ENCODE assay signal across 11 mouse cellular contexts in the genomic region with DNA sequence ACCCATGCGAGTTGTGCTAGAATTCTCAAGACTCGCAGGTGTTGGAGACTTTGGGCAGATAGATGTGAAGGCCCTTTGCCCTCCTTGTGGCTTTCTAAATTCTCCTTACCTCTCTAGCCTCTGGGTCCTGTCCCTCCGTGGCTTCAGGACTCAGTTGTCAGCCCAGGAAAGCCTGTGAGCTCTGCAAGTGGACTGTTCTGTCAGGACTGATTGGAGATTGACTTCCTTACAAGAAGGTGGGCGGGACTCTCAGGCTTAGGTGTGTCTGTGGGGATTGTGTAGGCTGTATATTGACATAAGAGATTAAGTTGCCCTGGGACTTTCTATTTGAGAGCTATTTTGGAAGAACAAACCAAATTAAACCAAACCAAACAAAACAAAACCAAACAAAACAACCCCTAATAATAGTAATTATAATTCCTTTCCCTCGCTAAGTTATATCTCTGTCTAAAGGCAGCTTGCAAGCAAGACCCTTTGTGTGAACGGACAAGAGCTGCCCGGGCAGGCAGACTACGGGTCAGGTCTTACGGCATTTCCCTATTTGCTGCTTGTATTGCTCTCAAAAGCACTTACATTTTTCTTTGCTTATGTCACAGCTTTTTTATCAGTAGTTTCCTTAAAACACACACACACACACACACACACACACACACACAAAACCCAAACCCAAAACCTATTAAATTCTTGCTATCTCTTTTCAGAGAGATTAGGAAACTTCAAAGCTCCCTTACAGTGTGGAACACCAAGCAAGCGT. TPM values are rescaled to one million over a fixed set of nuclear protein-coding genes. Genes with fewer than 3 reads are reported as not detected.
DNase-seq lines count a peak whose midpoint lies in the region; ATAC-seq lines count a peak whose summit lies in the region.
"Had no signal": no experiment of that assay in that cellular context is flagged by ENCODE, and none has a peak within 500 bp of the region (broad histone marks: within the 10 kb centered on the region; RNA-seq: fewer than 3 reads in every experiment).

No protein-coding gene starts in this region.

- peaks cover 22% of the 10 kb centered on the region for H3K4me1 ChIP-seq in forebrain, embryonic 10.5 days
- no peaks in the 10 kb centered on the region for H3K4me1 ChIP-seq in forebrain, embryonic 13.5 days
- H3K4me1 ChIP-seq in hindbrain, embryonic 13.5 days (replicated peaks) = 0 out of 2 replicates have a peak, but pooled peaks cover 7% of the 10 kb centered on the region
- H3K4me1 ChIP-seq in hindbrain, embryonic 11.5 days (replicated peaks; ENCODE audit: control insufficient read depth, insufficient read depth, low read length) = no peaks in the 10 kb centered on the region; the same call in 1 of the 2 replicates
- H3K4me1 ChIP-seq in embryonic facial prominence, embryonic 14.5 days (ENCODE audit: control insufficient read depth, insufficient read depth, low read length) = peaks cover 2% of the 10 kb centered on the region; the same call in 1 of the 2 replicates

- H3K36me3 ChIP-seq in forebrain, embryonic 10.5 days (replicated peaks) = no peaks in the 10 kb centered on the region
- H3K36me3 ChIP-seq in forebrain, embryonic 13.5 days (ENCODE audit: poor library complexity, severe bottlenecking) = no peaks in the 10 kb centered on the region
- no peaks in the 10 kb centered on the region for H3K36me3 ChIP-seq in hindbrain, embryonic 13.5 days
- H3K36me3 ChIP-seq in hindbrain, embryonic 11.5 days (ENCODE audit: control insufficient read depth, insufficient read depth, low read length) = no peaks in the 10 kb centered on the region
- H3K36me3 ChIP-seq in embryonic facial prominence, embryonic 14.5 days (ENCODE audit: control insufficient read depth, insufficient read depth, low read length) = no peaks in the 10 kb centered on the region

- 0 out of 2 replicates have a peak, but pooled peaks cover 13% of the 10 kb centered on the region for H3K27me3 ChIP-seq in forebrain, embryonic 10.5 days (ENCODE audit: poor library complexity, severe bottlenecking)
- no peaks in the 10 kb centered on the region for H3K27me3 ChIP-seq in forebrain, embryonic 13.5 days
- H3K27me3 ChIP-seq in hindbrain, embryonic 13.5 days = no peaks in the 10 kb centered on the region
- H3K27me3 ChIP-seq in hindbrain, embryonic 11.5 days (ENCODE audit: control insufficient read depth, insufficient read depth, low read length) = no peaks in the 10 kb centered on the region
- no peaks in the 10 kb centered on the region for H3K27me3 ChIP-seq in embryonic facial prominence, embryonic 14.5 days (replicated peaks; ENCODE audit: control insufficient read depth, insufficient read depth, low read length)

- H3K4me2 ChIP-seq in forebrain, embryonic 13.5 days = no peak overlapping the region
- H3K4me2 ChIP-seq in hindbrain, embryonic 13.5 days = no peak overlapping the region
- H3K4me2 ChIP-seq in hindbrain, embryonic 11.5 days (replicated peaks; ENCODE audit: low read depth, low read length) = no peak overlapping the region
- no peak overlapping the region for H3K4me2 ChIP-seq in embryonic facial prominence, embryonic 14.5 days (ENCODE audit: low read depth, low read length)
- H3K4me2 ChIP-seq: liver, embryonic 11.5 days had no signal

- no peak overlapping the region for H3K4me3 ChIP-seq in forebrain, embryonic 10.5 days
- no peak overlapping the region for H3K4me3 ChIP-seq in forebrain, embryonic 13.5 days
- no peak overlapping the region for H3K4me3 ChIP-seq in hindbrain, embryonic 13.5 days
- H3K4me3 ChIP-seq in hindbrain, embryonic 11.5 days (ENCODE audit: low read depth, low read length) = no peak overlapping the region
- no peak overlapping the region for H3K4me3 ChIP-seq in embryonic facial prominence, embryonic 14.5 days (ENCODE audit: low read depth, low read length)

- H3K27ac ChIP-seq in forebrain, embryonic 10.5 days = 0 out of 2 replicates have a peak overlapping the region, but pooled peaks have one; percentile 26
- no peak overlapping the region for H3K27ac ChIP-seq in forebrain, embryonic 13.5 days
- 0 out of 2 replicates have a peak overlapping the region, but pooled peaks have one; percentile 12 for H3K27ac ChIP-seq in hindbrain, embryonic 13.5 days
- no peak overlapping the region for H3K27ac ChIP-seq in hindbrain, embryonic 11.5 days (ENCODE audit: low read depth, low read length)
- H3K27ac ChIP-seq in embryonic facial prominence, embryonic 14.5 days (replicated peaks; ENCODE audit: low read depth, low read length) = 0 out of 2 replicates have a peak overlapping the region, but pooled peaks have one; percentile 25

- no peak overlapping the region for H3K9ac ChIP-seq in forebrain, embryonic 13.5 days
- H3K9ac ChIP-seq in hindbrain, embryonic 13.5 days = no peak overlapping the region
- H3K9ac ChIP-seq in hindbrain, embryonic 11.5 days (ENCODE audit: low read depth, low read length) = no peak overlapping the region
- H3K9ac ChIP-seq in embryonic facial prominence, embryonic 14.5 days (ENCODE audit: low read depth, low read length) = no peak overlapping the region

- 64% methylated on average over 10 of the region's 10 CpGs for WGBS in forebrain, embryonic 10.5 days
- 55% methylated on average over 10 of the region's 10 CpGs for WGBS in forebrain, embryonic 13.5 days
- 82% methylated on average over 10 of the region's 10 CpGs for WGBS in hindbrain, embryonic 13.5 days
- 85% methylated on average over 10 of the region's 10 CpGs for WGBS in hindbrain, embryonic 11.5 days
- 76% methylated on average over 10 of the region's 10 CpGs for WGBS in embryonic facial prominence, embryonic 14.5 days

- H3K9me3 ChIP-seq in forebrain, embryonic 10.5 days = no peaks in the 10 kb centered on the region
- no peaks in the 10 kb centered on the region for H3K9me3 ChIP-seq in forebrain, embryonic 13.5 days (replicated peaks)
- no peaks in the 10 kb centered on the region for H3K9me3 ChIP-seq in hindbrain, embryonic 13.5 days
- no peaks in the 10 kb centered on the region for H3K9me3 ChIP-seq in hindbrain, embryonic 11.5 days (ENCODE audit: control insufficient read depth, low read length)
- H3K9me3 ChIP-seq in embryonic facial prominence, embryonic 14.5 days (ENCODE audit: control insufficient read depth, low read length) = no peaks in the 10 kb centered on the region

- no peak for DNase-seq in forebrain, embryonic 10.5 days (ENCODE audit: extremely low spot score, low spot score)
- DNase-seq in hindbrain, embryonic 11.5 days (ENCODE audit: low spot score) = no peak
- no peak for DNase-seq in embryonic facial prominence, embryonic 14.5 days (ENCODE audit: low spot score)
- DNase-seq in lung, postnatal 10 days = peak; percentile 43
- DNase-seq in ovary, adult 18-20 months (ENCODE audit: low spot score) = no peak
- DNase-seq in MN1 (ENCODE audit: low spot score) = no peak
- DNase-seq: adrenal gland, postnatal 36 days; kidney, adult 8-10 months had no signal

- no peak for ATAC-seq in forebrain, embryonic 13.5 days
- ATAC-seq in hindbrain, embryonic 13.5 days (ENCODE audit: low FRiP score) = no peak
- no peak for ATAC-seq in hindbrain, embryonic 11.5 days (ENCODE audit: low FRiP score)
- no peak for ATAC-seq in embryonic facial prominence, embryonic 14.5 days (ENCODE audit: low read depth)

RNA-seq across cellular contexts. Expression of a gene that starts 58.3 kb away (rescaled TPM):
- polyA plus RNA-seq in forebrain, embryonic 10.5 days (2016; fragmentation: Nextera tagmentation; extraction: Ambion mirVana) = 0.07 and 0.21 TPM in 2 replicates
- polyA plus RNA-seq in forebrain, embryonic 13.5 days (2015; fragmentation: Nextera tagmentation; extraction: Ambion mirVana) = 0.39 and 0.77 TPM in 2 replicates
- polyA plus RNA-seq in hindbrain, embryonic 13.5 days (2015; fragmentation: Nextera tagmentation; extraction: Ambion mirVana) = 0.31 and 0.44 TPM in 2 replicates
- polyA plus RNA-seq in hindbrain, embryonic 11.5 days (2014; fragmentation: Nextera tagmentation; extraction: Ambion mirVana) = 0.11 and 0.17 TPM in 2 replicates
- 1.3 and 1.7 TPM in 2 replicates for polyA plus RNA-seq in embryonic facial prominence, embryonic 14.5 days (2014; fragmentation: Nextera tagmentation; extraction: Ambion mirVana)

Comparison
In these comparisons a context has a peak if more than half of its experiments do, and no peak if none do; other contexts are left out.
1. H3K27ac ChIP-seq: peak in forebrain, embryonic 10.5 days (single experiment), hindbrain, embryonic 13.5 days (single experiment) and embryonic facial prominence, embryonic 14.5 days (single experiment); none in forebrain, embryonic 13.5 days (single experiment) and hindbrain, embryonic 11.5 days (single experiment).